Mouse (Mus musculus) heart, postnatal 0 days (tissue): ENCODE measurements around the gene Ets2.

Experiments
- CTCF ChIP-seq: IDR thresholded peaks from 2 replicates; pipeline ENCODE4 v1.5.1; 2016; ENCODE audit warnings: antibody characterized with exemption, control low read depth, low read depth
- EP300 ChIP-seq: IDR thresholded peaks from 2 replicates; pipeline ENCODE4 v1.6.1; 2016; ENCODE audit warnings: antibody characterized with exemption, low read depth

GRCm38 (mm10) chr16:95659461-95659860 is 42.4 kb upstream of the Ets2 start:
- no peak for TF ChIP-seq CTCF
- no peak for TF ChIP-seq EP300
